In genomic region chr1:189990046-189990622, GRCm38 (mm10) we compare ENCODE assay signal across 18 mouse cellular contexts.
DNase-seq lines count a peak whose midpoint lies in the region; ATAC-seq lines count a peak whose summit lies in the region.
"Had no signal": no experiment of that assay in that cellular context is flagged by ENCODE, and none has a peak within 500 bp of the region (broad histone marks: within the 10 kb centered on the region; RNA-seq: fewer than 3 reads in every experiment).

No protein-coding gene starts in this region.

- no peak overlapping the region for H3K4me3 ChIP-seq in forebrain, embryonic 14.5 days (ENCODE audit: low read depth, low read length)
- no peak overlapping the region for H3K4me3 ChIP-seq in forebrain, embryonic 12.5 days (replicated peaks)
- no peak overlapping the region for H3K4me3 ChIP-seq in midbrain, embryonic 14.5 days (replicated peaks; ENCODE audit: low read depth, low read length)
- no peak overlapping the region for H3K4me3 ChIP-seq in midbrain, embryonic 16.5 days (ENCODE audit: low read depth, low read length)
- peak overlapping the region; percentile 19 for H3K4me3 ChIP-seq in limb, embryonic 10.5 days
- no peak overlapping the region for H3K4me3 ChIP-seq in neural tube, embryonic 14.5 days (ENCODE audit: low read depth, low read length)
- H3K4me3 ChIP-seq: forebrain, embryonic 10.5 days; midbrain, embryonic 15.5 days had no signal

- ATAC-seq in forebrain, embryonic 14.5 days, result no peak
- no peak for ATAC-seq in forebrain, embryonic 12.5 days (ENCODE audit: low FRiP score)
- ATAC-seq in midbrain, embryonic 14.5 days (ENCODE audit: low FRiP score, low TSS enrichment), result no peak
- ATAC-seq in midbrain, embryonic 16.5 days, result no peak
- ATAC-seq in neural tube, embryonic 14.5 days (ENCODE audit: low read depth), result no peak
- ATAC-seq: liver, postnatal 0 days; midbrain, embryonic 15.5 days had no signal

- DNase-seq in forebrain, embryonic 14.5 days (ENCODE audit: low spot score), result peak; percentile 64
- peak; percentile 68 for DNase-seq in midbrain, embryonic 14.5 days
- no peak for DNase-seq in limb, embryonic 10.5 days (ENCODE audit: low spot score)
- DNase-seq in cerebellum, adult 9-11 months, result no peak
- no peak for DNase-seq in spleen, postnatal 14 days (ENCODE audit: low spot score in 2 of 2)
- DNase-seq: cerebellum, postnatal 25 days; heart, adult 11 months; kidney, adult 9 months; liver, postnatal 0 days; lung, postnatal 36 days; right cerebral cortex, adult 18-20 months; thymus, postnatal 25 days had no signal

- no peaks in the 10 kb centered on the region for H3K9me3 ChIP-seq in forebrain, embryonic 14.5 days (replicated peaks; ENCODE audit: control insufficient read depth, low read length)
- H3K9me3 ChIP-seq in forebrain, embryonic 12.5 days, result no peaks in the 10 kb centered on the region
- no peaks in the 10 kb centered on the region for H3K9me3 ChIP-seq in midbrain, embryonic 14.5 days (ENCODE audit: control insufficient read depth, low read length)
- H3K9me3 ChIP-seq in midbrain, embryonic 16.5 days (replicated peaks; ENCODE audit: control insufficient read depth, low read length, poor library complexity, severe bottlenecking), result no peaks in the 10 kb centered on the region
- H3K9me3 ChIP-seq in limb, embryonic 10.5 days (replicated peaks), result no peaks in the 10 kb centered on the region
- H3K9me3 ChIP-seq in neural tube, embryonic 14.5 days (ENCODE audit: control insufficient read depth, low read length), result no peaks in the 10 kb centered on the region
- H3K9me3 ChIP-seq: forebrain, embryonic 10.5 days; heart, embryonic 15.5 days; midbrain, embryonic 15.5 days had no signal

- no peak overlapping the region for H3K27ac ChIP-seq in forebrain, embryonic 14.5 days (ENCODE audit: low read depth, low read length)
- H3K27ac ChIP-seq in forebrain, embryonic 12.5 days, result no peak overlapping the region
- H3K27ac ChIP-seq in midbrain, embryonic 14.5 days (replicated peaks; ENCODE audit: low read depth, low read length), result no peak overlapping the region
- no peak overlapping the region for H3K27ac ChIP-seq in midbrain, embryonic 16.5 days (ENCODE audit: low read length)
- H3K27ac ChIP-seq in limb, embryonic 10.5 days, result no peak overlapping the region
- no peak overlapping the region for H3K27ac ChIP-seq in neural tube, embryonic 14.5 days (ENCODE audit: low read depth, low read length)
- H3K27ac ChIP-seq: heart, embryonic 15.5 days had no signal

- H3K4me2 ChIP-seq in forebrain, embryonic 14.5 days (ENCODE audit: low read length), result no peak overlapping the region
- H3K4me2 ChIP-seq in forebrain, embryonic 12.5 days, result no peak overlapping the region
- H3K4me2 ChIP-seq in midbrain, embryonic 14.5 days (ENCODE audit: low read length), result no peak overlapping the region
- H3K4me2 ChIP-seq in midbrain, embryonic 16.5 days (ENCODE audit: low read length), result no peak overlapping the region
- peak overlapping the region; percentile 23; the same call in 1 of the 2 replicates for H3K4me2 ChIP-seq in neural tube, embryonic 14.5 days (ENCODE audit: low read depth, low read length)
- H3K4me2 ChIP-seq: midbrain, embryonic 15.5 days had no signal

- no peak overlapping the region for H3K9ac ChIP-seq in forebrain, embryonic 14.5 days (ENCODE audit: low read length)
- H3K9ac ChIP-seq in forebrain, embryonic 12.5 days, result no peak overlapping the region
- no peak overlapping the region for H3K9ac ChIP-seq in midbrain, embryonic 14.5 days (replicated peaks; ENCODE audit: low read length)
- no peak overlapping the region for H3K9ac ChIP-seq in midbrain, embryonic 16.5 days (ENCODE audit: low read depth, low read length)
- no peak overlapping the region for H3K9ac ChIP-seq in neural tube, embryonic 14.5 days (replicated peaks; ENCODE audit: low read depth, low read length)
- H3K9ac ChIP-seq: heart, embryonic 15.5 days; liver, postnatal 0 days; midbrain, embryonic 15.5 days had no signal

- no peaks in the 10 kb centered on the region for H3K27me3 ChIP-seq in forebrain, embryonic 14.5 days (replicated peaks; ENCODE audit: control insufficient read depth, insufficient read depth, low read length)
- H3K27me3 ChIP-seq in forebrain, embryonic 12.5 days, result peaks cover 22% of the 10 kb centered on the region
- H3K27me3 ChIP-seq in midbrain, embryonic 14.5 days (ENCODE audit: control insufficient read depth, insufficient read depth, low read length), result no peaks in the 10 kb centered on the region
- H3K27me3 ChIP-seq in midbrain, embryonic 16.5 days (ENCODE audit: control insufficient read depth, insufficient read depth, low read depth, low read length), result no peaks in the 10 kb centered on the region
- peaks cover 18% of the 10 kb centered on the region for H3K27me3 ChIP-seq in limb, embryonic 10.5 days (ENCODE audit: low read depth, poor library complexity, severe bottlenecking)
- no peaks in the 10 kb centered on the region for H3K27me3 ChIP-seq in neural tube, embryonic 14.5 days (ENCODE audit: control insufficient read depth, insufficient read depth, low read length)
- H3K27me3 ChIP-seq: heart, embryonic 15.5 days; midbrain, embryonic 15.5 days had no signal

- 12% methylated on average over 11 of the region's 11 CpGs for WGBS in forebrain, embryonic 14.5 days
- 24% methylated on average over 11 of the region's 11 CpGs for WGBS in forebrain, embryonic 12.5 days
- 34% methylated on average over 11 of the region's 11 CpGs for WGBS in midbrain, embryonic 14.5 days
- WGBS in midbrain, embryonic 16.5 days, result 31% methylated on average over 11 of the region's 11 CpGs
- WGBS in limb, embryonic 10.5 days, result 12% methylated on average over 11 of the region's 11 CpGs
- whole genome bisulfite sequencing in neural tube, embryonic 14.5 days, result 4% methylated on average over 11 of the region's 11 CpGs

- no peaks in the 10 kb centered on the region for H3K4me1 ChIP-seq in forebrain, embryonic 14.5 days (ENCODE audit: control insufficient read depth, insufficient read depth, low read length)
- no peaks in the 10 kb centered on the region for H3K4me1 ChIP-seq in forebrain, embryonic 12.5 days
- H3K4me1 ChIP-seq in midbrain, embryonic 14.5 days (ENCODE audit: control insufficient read depth, insufficient read depth, low read length), result 0 out of 2 replicates have a peak, but pooled peaks cover 3% of the 10 kb centered on the region
- H3K4me1 ChIP-seq in midbrain, embryonic 16.5 days (ENCODE audit: control insufficient read depth, insufficient read depth, low read length), result peaks cover 8% of the 10 kb centered on the region; the same call in 1 of the 2 replicates
- peaks cover 38% of the 10 kb centered on the region for H3K4me1 ChIP-seq in limb, embryonic 10.5 days
- peaks cover 10% of the 10 kb centered on the region; the same call in 1 of the 2 replicates for H3K4me1 ChIP-seq in neural tube, embryonic 14.5 days (ENCODE audit: control insufficient read depth, insufficient read depth, low read length)

- no peaks in the 10 kb centered on the region for H3K36me3 ChIP-seq in forebrain, embryonic 14.5 days (ENCODE audit: control insufficient read depth, insufficient read depth, low read length)
- H3K36me3 ChIP-seq in forebrain, embryonic 12.5 days (replicated peaks), result no peaks in the 10 kb centered on the region
- no peaks in the 10 kb centered on the region for H3K36me3 ChIP-seq in midbrain, embryonic 14.5 days (ENCODE audit: control insufficient read depth, insufficient read depth, low read length)
- no peaks in the 10 kb centered on the region for H3K36me3 ChIP-seq in midbrain, embryonic 16.5 days (ENCODE audit: control insufficient read depth, insufficient read depth, low read length)
- no peaks in the 10 kb centered on the region for H3K36me3 ChIP-seq in limb, embryonic 10.5 days
- no peaks in the 10 kb centered on the region for H3K36me3 ChIP-seq in neural tube, embryonic 14.5 days (ENCODE audit: control insufficient read depth, insufficient read depth, low read length)
- H3K36me3 ChIP-seq: forebrain, embryonic 10.5 days; heart, embryonic 15.5 days; midbrain, embryonic 15.5 days had no signal

Comparison
In these comparisons a context has a peak if more than half of its experiments do, and no peak if none do; other contexts are left out.
1. DNase-seq: peak in forebrain, embryonic 14.5 days (single experiment) and midbrain, embryonic 14.5 days (single experiment); none in limb, embryonic 10.5 days (single experiment), cerebellum, adult 9-11 months (single experiment) and spleen, postnatal 14 days (0 of 2).